Mouse (Mus musculus): ENCODE data around the gene Zw10.

GRCm38 (mm10) chr9:49081107-49081506 lies 25.7 kb downstream of the Zw10 start, which contains the start of gene Tmprss5:
- TF ChIP-seq CTCF (IDR thresholded peaks at IDR 0.05; ENCODE audit: borderline replicate concordance, insufficient read depth, low read depth, low read length) (no peak), POLR2A (IDR thresholded peaks at IDR 0.05; ENCODE audit: borderline replicate concordance, insufficient read depth, low read length) (no peak)

All from cerebellum, adult 2 months (tissue).